Comparison of ENCODE assay signal across 9 mouse cellular contexts in the genomic region with DNA sequence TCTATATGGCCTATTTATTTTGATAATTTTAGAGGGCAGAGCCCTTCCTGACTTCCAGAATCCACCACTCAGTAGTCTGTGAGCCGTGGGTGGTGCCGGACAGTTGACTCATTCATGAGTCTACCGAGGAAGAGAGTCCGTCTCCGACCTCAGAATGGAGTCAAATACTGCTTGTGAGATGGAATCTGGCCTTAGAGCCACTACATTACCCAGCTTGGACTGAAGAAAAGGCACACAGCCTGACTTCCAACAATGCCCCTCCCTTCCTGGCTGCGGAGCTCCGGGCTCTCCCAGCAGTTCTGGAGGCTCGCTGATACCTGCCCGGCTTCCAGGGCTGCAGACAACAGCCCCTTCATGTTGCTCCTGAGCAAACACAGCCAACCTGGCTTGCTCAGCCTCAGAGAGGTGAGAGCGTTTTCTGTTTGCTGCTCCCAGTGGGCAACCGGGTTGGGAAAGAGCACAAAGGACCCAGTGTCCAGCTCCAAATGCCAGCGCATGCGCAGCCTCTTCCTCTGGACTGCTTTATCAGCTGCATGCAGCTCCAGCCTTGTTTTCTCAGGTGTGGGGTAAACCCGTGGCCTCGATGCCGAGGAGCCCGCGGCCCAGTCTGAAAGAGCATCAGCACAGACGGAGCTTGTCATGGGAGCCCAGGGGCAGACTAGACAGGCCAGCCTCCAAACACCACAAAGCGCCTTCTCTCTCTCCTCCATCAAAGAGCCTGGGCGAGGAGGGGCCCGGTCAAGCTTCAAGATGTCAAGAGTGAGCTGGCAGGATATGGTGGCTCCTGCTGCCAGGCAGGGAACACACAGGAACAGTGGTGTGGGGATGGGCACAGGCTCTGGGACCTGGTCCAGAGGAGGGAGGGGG. TPM values are rescaled to one million over a fixed set of nuclear protein-coding genes. Genes with fewer than 3 reads are reported as not detected.
DNase-seq lines count a peak whose midpoint lies in the region; ATAC-seq lines count a peak whose summit lies in the region.
"Had no signal": no experiment of that assay in that cellular context is flagged by ENCODE, and none has a peak within 500 bp of the region (broad histone marks: within the 10 kb centered on the region; RNA-seq: fewer than 3 reads in every experiment).

No protein-coding gene starts in this region.

- H3K27me3 ChIP-seq in intestine, embryonic 16.5 days (replicated peaks; ENCODE audit: control insufficient read depth, insufficient read depth, low read length): no peaks in the 10 kb centered on the region

- peak; percentile 87 for DNase-seq in MN1 (ENCODE audit: low spot score)
- peak; percentile 72 for DNase-seq in cerebellum, adult 9-11 months
- DNase-seq in heart, adult 11 months: peak; percentile 95
- DNase-seq in left cerebral cortex, adult 8-10 months (ENCODE audit: low spot score in 2 of 2): peak; percentile 40 to 43
- peak; percentile 67 for DNase-seq in lung, postnatal 36 days
- DNase-seq in testis, postnatal 10 days (ENCODE audit: low spot score): peak; percentile 76
- no peak for DNase-seq in thymus, postnatal 14 days

- H3K4me2 ChIP-seq in intestine, embryonic 16.5 days (ENCODE audit: low read depth, low read length): peak overlapping the region; percentile 59

- H3K9me3 ChIP-seq in intestine, embryonic 16.5 days (ENCODE audit: control insufficient read depth, low read length): no peaks in the 10 kb centered on the region

- no peaks in the 10 kb centered on the region for H3K36me3 ChIP-seq in intestine, embryonic 16.5 days (ENCODE audit: control insufficient read depth, insufficient read depth, low read length)

- H3K4me3 ChIP-seq in intestine, embryonic 16.5 days (ENCODE audit: low read length): peak overlapping the region; percentile 29

- peaks cover 13% of the 10 kb centered on the region for H3K4me1 ChIP-seq in intestine, embryonic 16.5 days (ENCODE audit: control insufficient read depth, insufficient read depth, low read length)

- H3K9ac ChIP-seq in intestine, embryonic 16.5 days (ENCODE audit: low read depth, low read length): peak overlapping the region; percentile 57

- peak; percentile 52 for ATAC-seq in intestine, embryonic 16.5 days

- WGBS in intestine, embryonic 16.5 days: 37% methylated on average over 22 of the region's 22 CpGs

- H3K27ac ChIP-seq in intestine, embryonic 16.5 days (ENCODE audit: low read length): peak overlapping the region; percentile 38; the same call in 1 of the 2 replicates
- H3K27ac ChIP-seq: macrophage had no signal

RNA-seq across cellular contexts. Expression of gene Rflna, which starts 39.0 kb away (rescaled TPM):
- 1.5 and 1.7 TPM in 2 replicates for polyA plus RNA-seq in intestine, embryonic 16.5 days (2015; fragmentation: Nextera tagmentation; extraction: Ambion mirVana)
- total RNA-seq in left cerebral cortex, adult 8-10 months (2022): under 1 TPM; 0.28 to 0.70 (median 0.60) TPM
- polyA plus RNA-seq: macrophage had no signal
